Mouse (Mus musculus): Measurements from ENCODE around the gene Sept9. TPM values are rescaled to one million over a fixed set of nuclear protein-coding genes. Genes with fewer than 3 reads are reported as not detected.

Gene Sept9
- polyA plus RNA-seq, 1 experiment from 2014 or later: 149 TPM

DNA sequence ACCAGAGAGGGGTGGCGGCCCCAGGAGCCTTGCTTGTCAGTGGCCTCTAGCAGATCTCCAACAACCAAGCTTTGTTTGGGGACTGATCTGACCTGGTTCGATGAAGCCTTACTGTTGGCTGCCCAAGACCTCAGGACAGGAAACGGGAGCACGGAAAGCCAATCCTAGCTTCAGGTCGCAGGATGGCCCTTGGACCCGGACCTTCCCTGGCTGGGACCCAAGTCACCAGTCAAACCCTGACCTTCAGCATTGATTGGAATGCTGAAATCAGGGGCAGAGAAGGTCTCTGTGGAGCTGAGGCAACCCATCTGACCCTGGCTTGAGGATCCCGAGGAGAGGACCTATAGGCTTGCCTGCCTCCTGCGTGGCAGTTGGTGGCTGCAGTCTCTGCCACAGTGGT, 5.1 kb downstream of the Sept9 start:
- no peak for DNase-seq
- no peaks in the 10 kb centered on the region for H3K9me3 ChIP-seq (ENCODE audit: low read depth, low read length)
- no peak overlapping the region for H3K4me3 ChIP-seq (ENCODE audit: low read depth, low read length)
- H3K4me1 ChIP-seq (ENCODE audit: insufficient read depth): peaks cover 11% of the 10 kb centered on the region; the same call in 1 of the 2 replicates
- no peaks in the 10 kb centered on the region; the same call in 1 of the 2 replicates for H3K36me3 ChIP-seq (ENCODE audit: insufficient read depth)
- H3K27me3 ChIP-seq (ENCODE audit: insufficient read depth, low read length): peaks cover 8% of the 10 kb centered on the region
- no peak overlapping the region for H3K4me2 ChIP-seq
- no peak for TF ChIP-seq CTCF (IDR thresholded peaks at IDR 0.05; ENCODE audit: low read depth)
- H3K27ac ChIP-seq (ENCODE audit: low read depth): no peak overlapping the region
- WGBS: 69% methylated on average over 8 of the region's 8 CpGs
- no peak overlapping the region for H3K9ac ChIP-seq
- no peak for ATAC-seq (ENCODE audit: insufficient read depth)

- Histone ChIP-seq H3K4me1 (ENCODE audit: insufficient read depth) (peaks cover 8% of the 10 kb centered on the region; the same call in 1 of the 2 replicates), H3K27ac (ENCODE audit: low read depth) (no peak overlapping the region), H3K9me3 (ENCODE audit: low read depth, low read length) (no peaks in the 10 kb centered on the region), H3K9ac (no peak overlapping the region), H3K4me2 (no peak overlapping the region), H3K4me3 (ENCODE audit: low read depth, low read length) (no peak overlapping the region), H3K27me3 (ENCODE audit: insufficient read depth, low read length) (peaks cover 3% of the 10 kb centered on the region; the same call in 1 of the 2 replicates), H3K36me3 (ENCODE audit: insufficient read depth) (no peaks in the 10 kb centered on the region; the same call in 1 of the 2 replicates)
- WGBS: 78% methylated on average over 6 of the region's 6 CpGs
- DNase-seq (no peak), ATAC-seq (ENCODE audit: insufficient read depth) (no peak)
- TF ChIP-seq CTCF (IDR thresholded peaks at IDR 0.05; ENCODE audit: low read depth): no peak
Observed at GRCm38 (mm10) chr11:117205042-117205441, 5.6 kb downstream of the Sept9 start.

DNA sequence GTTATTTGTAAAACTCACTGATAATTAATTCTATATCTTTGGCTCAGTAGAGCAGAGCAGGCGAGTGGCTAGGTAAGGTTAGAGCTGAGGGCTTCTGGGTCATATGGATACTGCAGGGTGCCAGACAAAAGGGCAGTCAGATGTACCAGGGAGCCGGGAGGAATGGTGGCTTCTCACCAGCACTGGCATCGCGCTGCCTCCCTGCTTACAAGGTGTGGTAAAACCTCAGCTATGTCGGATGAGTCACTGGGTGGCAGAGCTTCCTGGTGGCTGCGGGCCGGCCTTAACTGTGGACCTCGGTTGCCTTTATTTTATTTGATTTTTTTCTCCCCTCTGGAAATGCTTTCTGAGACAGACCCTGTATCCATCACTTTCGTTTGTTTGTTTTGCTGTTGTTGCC, 6.0 kb downstream of the Sept9 start:
- no peak for ATAC-seq (ENCODE audit: insufficient read depth)
- Histone ChIP-seq H3K9ac (no peak overlapping the region), H3K36me3 (ENCODE audit: insufficient read depth) (no peaks in the 10 kb centered on the region; the same call in 1 of the 2 replicates), H3K4me2 (no peak overlapping the region), H3K9me3 (ENCODE audit: low read depth, low read length) (no peaks in the 10 kb centered on the region), H3K27ac (ENCODE audit: low read depth) (no peak overlapping the region), H3K27me3 (ENCODE audit: insufficient read depth, low read length) (no peaks in the 10 kb centered on the region; the same call in 1 of the 2 replicates), H3K4me3 (ENCODE audit: low read depth, low read length) (no peak overlapping the region), H3K4me1 (ENCODE audit: insufficient read depth) (peaks cover 8% of the 10 kb centered on the region; the same call in 1 of the 2 replicates)
- WGBS: 80% methylated on average over 9 of the region's 9 CpGs
- no peak for TF ChIP-seq CTCF (IDR thresholded peaks at IDR 0.05; ENCODE audit: low read depth)
- DNase-seq: no peak

DNA sequence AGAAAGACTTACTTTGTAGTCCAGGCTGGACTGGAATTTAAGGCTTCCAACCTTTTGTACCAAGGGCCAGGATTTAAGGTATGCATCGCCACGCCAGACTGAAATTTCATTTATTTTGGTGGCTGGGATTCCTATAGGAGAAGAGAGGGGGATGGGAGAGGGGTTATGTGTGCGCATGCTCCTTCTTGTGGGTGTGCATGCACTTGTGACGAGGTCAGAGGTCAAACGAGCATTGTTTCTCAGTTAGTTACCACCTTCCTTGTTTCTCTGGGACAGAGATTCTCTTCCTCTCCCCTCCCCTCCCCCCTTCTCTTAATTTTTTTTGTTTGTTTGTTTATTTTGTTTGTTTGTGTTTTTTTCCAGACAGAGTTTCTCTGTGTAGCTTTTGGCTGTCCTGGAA, 8.0 kb downstream of the Sept9 start:
- H3K36me3 ChIP-seq (ENCODE audit: insufficient read depth): no peaks in the 10 kb centered on the region; the same call in 1 of the 2 replicates
- ATAC-seq (ENCODE audit: insufficient read depth) (no peak), DNase-seq (no peak)
- 68% methylated on average over 5 of the region's 5 CpGs for WGBS
- no peaks in the 10 kb centered on the region for H3K27me3 ChIP-seq (ENCODE audit: insufficient read depth, low read length)
- no peak overlapping the region for H3K4me2 ChIP-seq
- H3K27ac ChIP-seq (ENCODE audit: low read depth): no peak overlapping the region
- no peak overlapping the region for H3K4me3 ChIP-seq (ENCODE audit: low read depth, low read length)
- H3K4me1 ChIP-seq (ENCODE audit: insufficient read depth): no peaks in the 10 kb centered on the region
- no peak for TF ChIP-seq CTCF (IDR thresholded peaks at IDR 0.05; ENCODE audit: low read depth)
- H3K9ac ChIP-seq: no peak overlapping the region
- H3K9me3 ChIP-seq (ENCODE audit: low read depth, low read length): no peaks in the 10 kb centered on the region

DNA sequence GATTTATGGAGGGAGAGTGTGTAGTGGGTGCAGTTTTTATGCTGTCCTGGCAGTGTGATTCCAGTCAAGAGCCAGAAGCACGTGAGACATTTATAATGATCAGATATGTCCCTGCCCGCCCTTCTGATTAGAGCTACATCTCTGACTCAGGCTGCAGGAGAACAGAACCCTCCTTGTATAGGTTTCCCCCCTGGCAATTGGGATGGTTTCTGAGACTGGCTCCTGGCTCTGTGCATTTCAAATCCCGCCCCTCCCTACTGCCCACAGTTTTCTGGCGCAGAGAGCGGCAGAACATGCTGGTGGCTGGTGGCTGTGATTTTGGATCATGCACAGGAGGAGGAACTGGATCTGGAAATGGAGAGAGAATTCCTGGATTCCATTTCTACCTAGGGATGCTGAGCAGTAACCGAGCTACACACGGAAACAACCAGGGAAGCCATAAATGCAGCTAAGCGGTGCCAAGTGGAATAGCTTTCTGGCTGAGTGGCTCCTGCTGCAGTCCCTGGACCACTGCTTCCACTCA, 8.8 kb downstream of the Sept9 start:
- ATAC-seq (ENCODE audit: insufficient read depth): no peak
- Histone ChIP-seq H3K27me3 (ENCODE audit: insufficient read depth, low read length) (no peaks in the 10 kb centered on the region), H3K4me2 (no peak overlapping the region), H3K4me3 (ENCODE audit: low read depth, low read length) (no peak overlapping the region), H3K9ac (no peak overlapping the region), H3K4me1 (ENCODE audit: insufficient read depth) (0 out of 2 replicates have a peak, but pooled peaks cover 2% of the 10 kb centered on the region), H3K9me3 (ENCODE audit: low read depth, low read length) (no peaks in the 10 kb centered on the region), H3K36me3 (ENCODE audit: insufficient read depth) (no peaks in the 10 kb centered on the region; the same call in 1 of the 2 replicates), H3K27ac (ENCODE audit: low read depth) (no peak overlapping the region)
- 83% methylated on average over 8 of the region's 8 CpGs for WGBS
- DNase-seq: no peak
- no peak for TF ChIP-seq CTCF (IDR thresholded peaks at IDR 0.05; ENCODE audit: low read depth)

DNA sequence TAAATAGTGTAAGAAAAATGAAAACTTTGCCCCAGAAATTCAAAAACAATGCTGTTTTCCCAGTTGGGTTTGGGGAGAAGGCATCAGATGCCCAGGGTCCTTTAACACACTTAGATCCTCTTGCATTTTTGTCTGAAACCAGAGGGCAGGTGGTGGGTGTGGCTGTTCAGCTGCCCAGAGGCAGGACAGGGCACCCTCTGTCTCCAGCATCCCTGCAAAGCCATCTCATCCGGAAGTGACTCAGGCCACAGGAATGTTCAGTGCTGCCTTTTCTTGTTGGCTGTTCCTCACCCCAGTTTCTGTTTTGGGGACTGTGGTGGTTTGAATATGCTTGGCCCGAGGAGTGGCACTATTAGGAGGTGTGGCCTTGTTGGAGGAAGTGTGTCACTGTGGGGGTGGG, 17.3 kb downstream of the Sept9 start:
- Histone ChIP-seq H3K27me3 (ENCODE audit: insufficient read depth, low read length) (no peaks in the 10 kb centered on the region), H3K4me1 (ENCODE audit: insufficient read depth) (0 out of 2 replicates have a peak, but pooled peaks cover 2% of the 10 kb centered on the region), H3K4me2 (no peak overlapping the region), H3K27ac (ENCODE audit: low read depth) (no peak overlapping the region), H3K4me3 (ENCODE audit: low read depth, low read length) (no peak overlapping the region), H3K9ac (no peak overlapping the region), H3K36me3 (ENCODE audit: insufficient read depth) (no peaks in the 10 kb centered on the region), H3K9me3 (ENCODE audit: low read depth, low read length) (no peaks in the 10 kb centered on the region)
- ATAC-seq (ENCODE audit: insufficient read depth) (no peak), DNase-seq (no peak)
- no peak for TF ChIP-seq CTCF (IDR thresholded peaks at IDR 0.05; ENCODE audit: low read depth)
- 50% methylated on average over 2 of the region's 2 CpGs for WGBS

- TF ChIP-seq CTCF (IDR thresholded peaks at IDR 0.05; ENCODE audit: low read depth): no peak
- H3K4me1 ChIP-seq (ENCODE audit: insufficient read depth): 0 out of 2 replicates have a peak, but pooled peaks cover under 1% of the 10 kb centered on the region
- WGBS: 89% methylated on average over 6 of the region's 6 CpGs
- H3K9me3 ChIP-seq (ENCODE audit: low read depth, low read length): no peaks in the 10 kb centered on the region
- no peak overlapping the region for H3K4me2 ChIP-seq
- no peak overlapping the region for H3K9ac ChIP-seq
- H3K36me3 ChIP-seq (ENCODE audit: insufficient read depth): no peaks in the 10 kb centered on the region
- H3K27me3 ChIP-seq (ENCODE audit: insufficient read depth, low read length): no peaks in the 10 kb centered on the region
- no peak overlapping the region for H3K4me3 ChIP-seq (ENCODE audit: low read depth, low read length)
- DNase-seq (no peak), ATAC-seq (ENCODE audit: insufficient read depth) (no peak)
- no peak overlapping the region for H3K27ac ChIP-seq (ENCODE audit: low read depth)
Observed at GRCm38 (mm10) chr11:117218070-117218469, 18.6 kb downstream of the Sept9 start.
